Mouse (Mus musculus) retina, adult 2 months (tissue): ENCODE measurements around the gene Mid1.
"Not testable (repeated sequence)": the region's sequence is repeated elsewhere in the genome, so short reads cannot be mapped to it uniquely, and the experiment has no call there.

Experiments used
- DNase-seq: peaks from one replicate; pipeline ENCODE4 v3.0.0-alpha.2; 2012; ENCODE audit warnings: low read depth, low spot score

Mid1 gene

GRCm38 (mm10) chrX:169883536-169884272, 198.7 kb downstream of the Mid1 start:
- DNase-seq, result no peak

- DNase-seq, result no peak
Measured at GRCm38 (mm10) chrX:169890541-169890940, 205.5 kb downstream of the Mid1 start.

- no peak for DNase-seq
Measured at GRCm38 (mm10) chrX:169892100-169892499, 207.1 kb downstream of the Mid1 start.

GRCm38 (mm10) chrX:169892631-169893030, 207.6 kb downstream of the Mid1 start:
- no peak for DNase-seq

- no peak for DNase-seq
Measured at GRCm38 (mm10) chrX:169899227-169899950, 214.4 kb downstream of the Mid1 start.

- no peak for DNase-seq
Measured at GRCm38 (mm10) chrX:169902860-169903259, 217.9 kb downstream of the Mid1 start.

GRCm38 (mm10) chrX:169903656-169904055, 218.7 kb downstream of the Mid1 start:
- DNase-seq, result no peak

GRCm38 (mm10) chrX:169906054-169906508, 221.1 kb downstream of the Mid1 start:
- no peak for DNase-seq

GRCm38 (mm10) chrX:169909898-169910297, 224.9 kb downstream of the Mid1 start:
- DNase-seq, result no peak

GRCm38 (mm10) chrX:169915738-169916137, 230.7 kb downstream of the Mid1 start:
- no peak for DNase-seq

- no peak for DNase-seq
Measured at GRCm38 (mm10) chrX:169922541-169922940, 237.5 kb downstream of the Mid1 start.

GRCm38 (mm10) chrX:169923417-169923816, 238.4 kb downstream of the Mid1 start:
- DNase-seq, result no peak

- peak; percentile 22 for DNase-seq
Measured at GRCm38 (mm10) chrX:169925600-169925999, 240.6 kb downstream of the Mid1 start.

GRCm38 (mm10) chrX:169927110-169927817, 242.3 kb downstream of the Mid1 start:
- DNase-seq, result no peak

GRCm38 (mm10) chrX:169930868-169931267, 245.9 kb downstream of the Mid1 start:
- no peak for DNase-seq

- no peak for DNase-seq
Measured at GRCm38 (mm10) chrX:169933228-169933627, 248.2 kb downstream of the Mid1 start.

- DNase-seq, result no peak
Measured at GRCm38 (mm10) chrX:169937119-169937719, 252.2 kb downstream of the Mid1 start.

GRCm38 (mm10) chrX:169940531-169940930, 255.5 kb downstream of the Mid1 start:
- no peak for DNase-seq

GRCm38 (mm10) chrX:169950596-169950995, 265.6 kb downstream of the Mid1 start:
- no peak for DNase-seq

GRCm38 (mm10) chrX:169969337-169969736, 284.3 kb downstream of the Mid1 start:
- no peak for DNase-seq

GRCm38 (mm10) chrX:169969765-169970164, 284.8 kb downstream of the Mid1 start:
- not testable (repeated sequence) for DNase-seq

GRCm38 (mm10) chrX:169970546-169970945, 285.5 kb downstream of the Mid1 start:
- not testable (repeated sequence) for DNase-seq
